18 mouse cellular contexts compared by ENCODE assay signal in genomic region chr2:137489181-137489682, GRCm38 (mm10).
DNase-seq lines count a peak whose midpoint lies in the region; TF ChIP-seq lines count a peak whose summit lies in the region.
"Had no signal": no experiment of that assay in that cellular context is flagged by ENCODE, and none has a peak within 500 bp of the region (broad histone marks: within the 10 kb centered on the region; RNA-seq: fewer than 3 reads in every experiment).

No protein-coding gene starts in this region.

- no peaks in the 10 kb centered on the region for H3K27me3 ChIP-seq in forebrain, embryonic 10.5 days (ENCODE audit: poor library complexity, severe bottlenecking)
- H3K27me3 ChIP-seq: heart, embryonic 13.5 days; limb, embryonic 12.5 days; liver, embryonic 13.5 days; neural tube, embryonic 15.5 days had no signal

- H3K4me1 ChIP-seq in forebrain, embryonic 10.5 days, result no peaks in the 10 kb centered on the region
- H3K4me1 ChIP-seq: hindbrain, embryonic 10.5 days; limb, embryonic 12.5 days; liver, embryonic 13.5 days; neural tube, embryonic 15.5 days had no signal

- H3K9me3 ChIP-seq in forebrain, embryonic 10.5 days, result no peaks in the 10 kb centered on the region
- H3K9me3 ChIP-seq: heart, embryonic 13.5 days; hindbrain, embryonic 10.5 days; limb, embryonic 12.5 days; liver, embryonic 13.5 days; neural tube, embryonic 15.5 days had no signal

- no peak for TF ChIP-seq CTCF in layer of hippocampus, adult 2 months (conservative IDR thresholded peaks at IDR 0.05)

- H3K27ac ChIP-seq in layer of hippocampus, adult 2 months, result no peak overlapping the region
- no peak overlapping the region for H3K27ac ChIP-seq in forebrain, embryonic 10.5 days
- H3K27ac ChIP-seq: heart, embryonic 13.5 days; hindbrain, embryonic 10.5 days; limb, embryonic 12.5 days; liver, embryonic 13.5 days; neural tube, embryonic 15.5 days had no signal

- no peak overlapping the region for H3K4me3 ChIP-seq in layer of hippocampus, adult 2 months
- H3K4me3 ChIP-seq in forebrain, embryonic 10.5 days, result no peak overlapping the region
- H3K4me3 ChIP-seq: heart, embryonic 13.5 days; hindbrain, embryonic 10.5 days; limb, embryonic 12.5 days; liver, embryonic 13.5 days; myocyte; neural tube, embryonic 15.5 days had no signal

- intact Hi-C loops in heart, postnatal 25 days (cut with DNase I), result no loop called here

- DNase-seq in heart, postnatal 4 days, result peak; percentile 4
- DNase-seq in heart, postnatal 25 days (ENCODE audit: low spot score), result no peak
- DNase-seq in layer of hippocampus, adult 8-10 months (ENCODE audit: low spot score in 2 of 2), result peak; percentile 4 to 5
- DNase-seq in layer of hippocampus, adult 2 months (ENCODE audit: low spot score in 2 of 2), result no peak
- peak; percentile 83 for DNase-seq in 3T3-L1 (ENCODE audit: low read depth, low spot score)
- peak; percentile 42 for DNase-seq in brain, adult 2 months (ENCODE audit: low read depth, low spot score)
- DNase-seq in forebrain, embryonic 10.5 days (ENCODE audit: extremely low spot score, low spot score), result no peak
- DNase-seq: cerebellum, adult 9-11 months; kidney, adult 9 months; liver, embryonic 13.5 days; midbrain, embryonic 14.5 days; retina, postnatal 1 day; thymus, postnatal 4 days had no signal

- 79% methylated on average over 5 of the region's 5 CpGs for WGBS in forebrain, embryonic 10.5 days

- H3K36me3 ChIP-seq in forebrain, embryonic 10.5 days (replicated peaks), result no peaks in the 10 kb centered on the region
- H3K36me3 ChIP-seq: heart, embryonic 13.5 days; hindbrain, embryonic 10.5 days; limb, embryonic 12.5 days; liver, embryonic 13.5 days; neural tube, embryonic 15.5 days had no signal

Comparison
In these comparisons a context has a peak if more than half of its experiments do, and no peak if none do; other contexts are left out.
1. DNase-seq: peak in heart, postnatal 4 days (single experiment), layer of hippocampus, adult 8-10 months (2 of 2), 3T3-L1 (single experiment) and brain, adult 2 months (single experiment); none in heart, postnatal 25 days (single experiment), layer of hippocampus, adult 2 months (0 of 2) and forebrain, embryonic 10.5 days (single experiment).